Mouse (Mus musculus) layer of hippocampus, adult 9-10 months (tissue): ENCODE measurements around the gene Mrgpra4.

Source experiments
- DNase-seq: peaks from one replicate; pipeline ENCODE4 v3.0.0; 2022; ENCODE audit warnings: low spot score

Gene Mrgpra4

DNA sequence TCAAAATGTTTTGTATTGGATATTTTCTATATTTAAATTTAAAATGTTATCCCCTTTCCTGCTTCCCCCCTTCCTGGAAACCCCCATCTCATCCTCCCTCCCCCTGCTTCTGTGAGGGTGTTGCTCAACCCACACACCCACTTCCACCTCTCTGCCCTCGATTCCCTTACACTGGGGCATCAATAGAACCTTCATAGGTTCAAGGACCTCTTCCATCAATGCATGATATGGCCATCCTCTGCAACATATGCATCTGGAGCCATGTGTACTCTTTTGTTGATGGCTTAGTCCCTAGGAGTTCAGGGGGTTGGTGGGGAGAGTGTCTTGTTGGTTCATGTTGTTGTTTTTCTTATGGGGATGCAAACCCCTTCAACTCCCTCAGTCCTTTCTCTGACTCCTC is at the start of gene Mrgpra4:
Mrgpra4 (minus strand) TSS at position 101 of the 400 bp plus-strand sequence.
- no peak for DNase-seq

DNA sequence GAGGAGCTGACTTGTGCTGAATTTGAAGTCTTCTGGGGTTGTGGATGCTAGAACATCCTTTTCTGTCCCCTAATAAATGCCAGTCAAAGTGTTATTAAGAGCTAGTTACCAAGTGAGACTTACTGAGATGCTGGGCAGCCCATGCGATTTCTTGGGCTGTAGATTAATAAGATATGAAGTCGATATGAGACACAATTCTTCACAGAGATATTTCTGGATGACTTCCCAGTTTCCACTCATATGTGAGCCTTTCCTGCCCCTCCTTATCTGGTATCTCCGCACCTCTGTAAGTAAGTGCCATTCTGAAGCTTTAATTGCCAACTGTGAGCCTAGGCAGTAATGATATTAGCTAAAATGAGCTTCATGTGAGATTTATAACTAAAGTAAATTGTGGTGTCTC is 45.6 kb upstream of the Mrgpra4 start, which contains the start of gene Mrgprx1:
Mrgprx1 (minus strand) TSS at position 101 of the 400 bp plus-strand sequence.
- DNase-seq, result no peak

DNA sequence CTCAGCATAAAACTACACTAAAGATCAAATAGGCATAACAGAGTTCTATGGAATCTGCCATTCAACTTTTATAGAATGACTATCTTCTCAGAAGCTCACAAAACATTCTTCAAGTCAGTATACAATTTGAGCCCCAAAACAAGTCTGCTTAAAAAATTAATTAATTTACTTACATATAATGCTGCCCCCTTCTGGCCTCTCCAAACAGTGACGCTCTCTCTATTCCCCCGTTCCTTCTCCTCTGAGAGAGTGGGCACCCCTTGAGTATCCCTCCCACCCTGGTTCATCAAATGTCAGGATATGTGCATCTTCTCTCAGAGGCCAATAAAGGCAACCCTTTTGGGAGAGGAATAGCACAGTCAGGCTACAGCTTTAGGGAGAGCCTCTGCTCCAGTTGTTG is 36.0 kb upstream of the Mrgpra4 start:
- DNase-seq, result no peak

DNA sequence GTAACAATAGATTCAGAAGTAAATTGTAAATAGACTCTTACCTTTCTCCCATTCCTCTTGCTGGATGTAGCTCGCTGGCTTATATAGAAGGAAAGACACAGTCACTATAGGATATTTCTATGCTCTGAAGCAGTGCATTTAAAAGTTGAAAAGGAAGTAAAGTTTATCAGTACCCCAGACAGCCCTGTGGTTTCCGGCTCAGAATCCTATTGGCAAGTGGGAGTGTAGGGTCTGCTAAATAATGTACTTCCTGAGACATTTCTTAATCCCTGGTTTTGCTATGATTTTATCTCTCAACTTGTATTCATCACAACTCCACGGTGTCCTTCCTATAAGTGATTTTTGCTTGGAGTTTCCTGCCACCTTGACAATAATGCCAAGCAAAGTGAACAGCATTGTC is 13.8 kb upstream of the Mrgpra4 start:
- DNase-seq, result no peak

DNA sequence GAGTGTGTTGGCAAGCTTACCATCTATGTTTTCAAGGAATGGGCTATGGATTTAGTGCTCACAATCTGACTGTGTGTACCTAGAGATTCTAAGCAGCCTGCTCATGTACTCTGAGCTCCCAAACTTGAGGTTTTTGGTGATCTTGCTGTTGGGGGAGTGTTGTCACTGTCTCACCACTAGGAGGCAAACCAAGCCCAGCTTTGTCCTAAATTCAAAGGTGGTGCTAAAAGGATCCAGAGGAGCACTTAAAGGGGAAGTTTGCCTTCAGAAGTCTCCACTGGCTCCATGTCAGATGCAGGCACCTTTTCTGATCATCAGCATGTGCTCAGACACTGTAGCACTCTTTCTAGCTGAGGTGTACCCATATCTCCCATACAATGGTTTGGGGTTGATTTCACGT is 4.9 kb upstream of the Mrgpra4 start:
- no peak for DNase-seq
